Mouse (Mus musculus) limb, embryonic 14.5 days (tissue): ENCODE results near the gene Ubap1. TPM values are rescaled to one million over a fixed set of nuclear protein-coding genes. Genes with fewer than 3 reads are reported as not detected.

ENCODE experiments used
- ATAC-seq: fragments of 200-750 bp; cut with Nextera tagmentation; 2 replicates; pipeline ENCODE4 v1.8.0; 2017; ENCODE audit warnings: low read depth, moderate number of reproducible peaks, moderate TSS enrichment; ENCODE audit not compliant: low FRiP score
- DNase-seq: peaks from one replicate; pipeline ENCODE4 v3.0.0-alpha.2; 2015; ENCODE audit warnings: low spot score
- H3K27ac ChIP-seq: fragments of 300-500 bp; sonication (generic); replicated peaks from 2 replicates; pipeline ENCODE4 v1.5.1; 2014; ENCODE audit warnings: low read depth, mild to moderate bottlenecking, low read length, moderate library complexity, mixed read lengths
- H3K27me3 ChIP-seq: fragments of 300-500 bp; sonication (generic); 2 replicates; pipeline ENCODE4 v1.6.1; 2014; ENCODE audit warnings: low read length, mixed read lengths; ENCODE audit not compliant: control insufficient read depth, insufficient read depth
- H3K36me3 ChIP-seq: fragments of 300-500 bp; sonication (generic); 2 replicates; pipeline ENCODE4 v1.6.1; 2014; ENCODE audit warnings: mild to moderate bottlenecking, low read length, moderate library complexity, mixed read lengths; ENCODE audit not compliant: control insufficient read depth, insufficient read depth
- H3K4me1 ChIP-seq: fragments of 300-500 bp; sonication (generic); 2 replicates; pipeline ENCODE4 v1.6.1; 2014; ENCODE audit warnings: antibody characterized with exemption, low read length, mixed read lengths; ENCODE audit not compliant: control insufficient read depth, insufficient read depth
- H3K4me2 ChIP-seq: fragments of 300-500 bp; sonication (generic); replicated peaks from 2 replicates; pipeline ENCODE4 v1.6.1; 2014; ENCODE audit warnings: low read depth, mild to moderate bottlenecking, low read length, moderate library complexity; ENCODE audit not compliant: severe bottlenecking
- H3K4me3 ChIP-seq: fragments of 300-500 bp; sonication (generic); replicated peaks from 2 replicates; pipeline ENCODE4 v1.5.1; 2014; ENCODE audit warnings: low read length
- H3K9ac ChIP-seq: fragments of 300-500 bp; sonication (generic); 2 replicates; pipeline ENCODE4 v1.6.1; 2014; ENCODE audit warnings: mild to moderate bottlenecking, low read depth, low read length, moderate library complexity; ENCODE audit not compliant: severe bottlenecking
- H3K9me3 ChIP-seq: fragments of 300-500 bp; sonication (generic); 2 replicates; pipeline ENCODE4 v1.6.1; 2016; ENCODE audit warnings: low read length; ENCODE audit not compliant: control insufficient read depth
- POLR2A ChIP-seq: fragments of 200-500 bp; IDR thresholded peaks from 2 replicates; pipeline ENCODE4 v1.8.0; 2012; ENCODE audit warnings: inconsistent platforms, mild to moderate bottlenecking, moderate library complexity, borderline replicate concordance; ENCODE audit not compliant: insufficient read depth, insufficient read length; ENCODE audit errors: extremely low read depth
- WGBS: fragments of 180-500 bp; shearing (Covaris S2); extraction: QIAGEN DNeasy Blood & Tissue Kit; methylation state at CpG from one replicate; pipeline ENCODE4 v1.1.7; 2014; 5-methylcytosine and 5-hydroxymethylcytosine counted together
- polyA plus RNA-seq, 2 experiments: library from polyadenylated mRNA; depleted of rRNA in 1 of 2; stranded (reverse) in 1 of 2; unstranded in 1 of 2; fragments of >200 nt; fragmentation: Nextera tagmentation in 1 of 2; extraction: Ambion mirVana in 1 of 2; gene quantifications; 2 replicates each; pipeline versions ENCODE4 v1.2.1 to v1.2.3; 2012 to 2014

Ubap1 gene
- polyA plus RNA-seq, 2 experiments: 48.3 to 51.4 TPM

- Histone ChIP-seq H3K4me2 (no peak overlapping the region), H3K27ac (no peak overlapping the region), H3K36me3 (peaks cover 15% of the 10 kb centered on the region), H3K4me1 (no peaks in the 10 kb centered on the region), H3K9ac (no peak overlapping the region), H3K4me3 (no peak overlapping the region), H3K27me3 (no peaks in the 10 kb centered on the region), H3K9me3 (no peaks in the 10 kb centered on the region)
- WGBS: 89% methylated on average over 2 of the region's 2 CpGs
- ATAC-seq: no peak
- DNase-seq: no peak
- no peak for TF ChIP-seq POLR2A
Measured at GRCm38 (mm10) chr4:41357154-41357553, 8.4 kb downstream of the Ubap1 start.

GRCm38 (mm10) chr4:41358669-41359068, 9.9 kb downstream of the Ubap1 start:
- no peak overlapping the region for H3K9ac ChIP-seq
- WGBS: 84% methylated on average over 2 of the region's 2 CpGs
- no peaks in the 10 kb centered on the region for H3K9me3 ChIP-seq

GRCm38 (mm10) chr4:41359358-41359757, 10.6 kb downstream of the Ubap1 start:
- WGBS: 89% methylated on average over 7 of the region's 7 CpGs
- no peak for TF ChIP-seq POLR2A
- no peak overlapping the region for H3K27ac ChIP-seq
- ATAC-seq: no peak
- H3K4me3 ChIP-seq: no peak overlapping the region
- H3K4me2 ChIP-seq: no peak overlapping the region
- no peaks in the 10 kb centered on the region for H3K4me1 ChIP-seq
- H3K9me3 ChIP-seq: no peaks in the 10 kb centered on the region
- DNase-seq: no peak
- H3K9ac ChIP-seq: no peak overlapping the region
- H3K27me3 ChIP-seq: no peaks in the 10 kb centered on the region
- H3K36me3 ChIP-seq: peaks cover 11% of the 10 kb centered on the region

More at GRCm38 (mm10) chr4:41358669-41359068, 9.9 kb downstream of the Ubap1 start:
- TF ChIP-seq POLR2A: no peak
- DNase-seq (no peak), ATAC-seq (no peak)
- no peaks in the 10 kb centered on the region for H3K27me3 ChIP-seq
- no peak overlapping the region for H3K27ac ChIP-seq
- peaks cover 11% of the 10 kb centered on the region for H3K36me3 ChIP-seq
- no peak overlapping the region for H3K4me2 ChIP-seq
- H3K4me3 ChIP-seq: no peak overlapping the region
- no peaks in the 10 kb centered on the region for H3K4me1 ChIP-seq

- no peak overlapping the region for H3K9ac ChIP-seq
- no peak for TF ChIP-seq POLR2A
- H3K4me1 ChIP-seq: no peaks in the 10 kb centered on the region
- ATAC-seq (no peak), DNase-seq (no peak)
- H3K4me2 ChIP-seq: no peak overlapping the region
- H3K9me3 ChIP-seq: no peaks in the 10 kb centered on the region
- peaks cover 6% of the 10 kb centered on the region; the same call in 1 of the 2 replicates for H3K36me3 ChIP-seq
- WGBS: 91% methylated on average over 3 of the region's 3 CpGs
- no peak overlapping the region for H3K27ac ChIP-seq
- H3K4me3 ChIP-seq: no peak overlapping the region
- no peaks in the 10 kb centered on the region for H3K27me3 ChIP-seq
Measured at GRCm38 (mm10) chr4:41361059-41361458, 12.3 kb downstream of the Ubap1 start.

GRCm38 (mm10) chr4:41368198-41368597, 19.4 kb downstream of the Ubap1 start:
- Histone ChIP-seq H3K27me3 (no peaks in the 10 kb centered on the region), H3K36me3 (peaks cover 43% of the 10 kb centered on the region), H3K4me1 (no peaks in the 10 kb centered on the region), H3K27ac (no peak overlapping the region), H3K4me3 (no peak overlapping the region), H3K9ac (no peak overlapping the region), H3K9me3 (no peaks in the 10 kb centered on the region), H3K4me2 (no peak overlapping the region)
- WGBS: 91% methylated on average over 4 of the region's 4 CpGs
- no peak for TF ChIP-seq POLR2A
- DNase-seq: no peak
- ATAC-seq: no peak
